Mouse (Mus musculus) spleen, adult 18-20 months (tissue): ENCODE measurements around the gene Ntf3.

ENCODE experiments used
- DNase-seq, 2 experiments: peaks; one replicate each; pipeline ENCODE4 v3.0.0; 2022; ENCODE audit warnings: mixed read lengths in 2 of 2

The Ntf3 gene

DNA sequence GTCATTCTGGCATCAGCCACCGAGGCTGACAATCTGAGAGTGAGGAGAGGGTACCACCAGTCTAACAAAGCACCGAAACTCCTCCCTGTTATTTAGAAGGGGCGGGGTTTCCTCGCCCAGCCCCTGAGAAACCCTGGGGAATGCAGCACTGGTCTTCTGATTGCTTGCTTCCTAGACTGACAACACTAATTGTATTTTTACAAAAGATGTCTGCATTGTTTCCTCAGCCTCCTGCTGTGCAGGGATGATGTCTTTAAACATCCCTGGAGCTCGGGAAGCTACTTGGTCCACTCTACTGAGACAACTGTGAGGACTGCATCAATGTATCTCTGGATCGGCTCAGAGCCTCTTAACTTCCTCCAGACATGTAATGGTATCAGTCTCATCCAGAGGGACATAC is 64.1 kb downstream of the Ntf3 start:
- no peak for DNase-seq

DNA sequence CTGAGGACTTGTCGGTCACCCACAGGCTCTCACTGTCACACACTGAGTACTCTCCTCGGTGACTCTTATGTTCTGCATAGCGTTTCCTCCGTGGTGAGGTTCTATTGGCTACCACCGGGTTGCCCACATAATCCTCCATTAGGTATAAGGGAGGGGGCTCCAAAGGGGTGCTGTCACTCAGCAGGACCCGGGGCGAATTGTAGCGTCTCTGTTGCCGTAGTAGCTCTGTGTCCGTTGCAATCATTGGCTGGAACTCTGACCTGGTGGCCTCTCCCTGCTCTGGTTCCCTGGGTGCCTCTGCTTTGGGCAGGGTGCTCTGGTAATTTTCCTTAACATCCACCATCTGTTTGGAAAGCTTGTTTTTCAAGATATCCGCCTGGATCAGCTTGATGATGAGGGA is 64.7 kb downstream of the Ntf3 start:
- no peak for DNase-seq

DNA sequence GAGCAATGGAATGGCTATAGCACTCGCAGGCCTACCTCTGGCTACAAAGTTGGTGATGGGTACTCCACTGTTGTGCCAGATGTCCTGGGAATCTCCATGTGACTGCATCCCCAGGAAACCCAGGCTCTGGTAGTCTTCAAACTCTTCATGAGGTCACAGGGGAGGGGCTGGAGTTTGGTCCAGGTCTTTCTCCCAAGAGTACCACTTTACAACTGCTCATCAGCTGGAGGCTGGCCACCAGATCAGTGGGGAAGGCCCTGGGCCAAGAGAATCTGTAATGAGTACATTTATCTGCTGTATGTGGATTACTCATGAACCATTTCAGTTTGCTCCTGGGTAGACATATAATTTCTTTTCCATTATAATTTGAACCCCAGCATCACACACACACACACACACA is 66.1 kb downstream of the Ntf3 start:
- DNase-seq = no peak

DNA sequence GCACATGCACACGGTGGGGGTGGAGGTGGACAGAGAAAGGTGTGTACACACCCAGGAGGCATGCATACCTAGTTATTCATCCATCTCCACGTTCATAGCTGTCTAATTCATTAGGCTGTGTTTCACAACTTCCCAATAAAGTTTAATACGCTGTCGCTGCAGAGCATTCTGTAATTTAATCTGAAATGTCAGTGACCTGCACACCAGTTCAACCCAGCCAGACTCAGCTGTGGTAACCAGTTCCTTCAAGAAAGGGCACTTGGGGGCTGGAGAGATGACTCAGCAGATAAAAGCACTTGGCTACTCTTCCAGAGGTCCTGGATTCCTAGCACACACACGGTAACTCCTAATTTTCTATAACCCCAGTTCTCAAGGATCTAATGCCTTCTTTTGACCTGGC is 69.2 kb downstream of the Ntf3 start:
- no peak for DNase-seq

DNA sequence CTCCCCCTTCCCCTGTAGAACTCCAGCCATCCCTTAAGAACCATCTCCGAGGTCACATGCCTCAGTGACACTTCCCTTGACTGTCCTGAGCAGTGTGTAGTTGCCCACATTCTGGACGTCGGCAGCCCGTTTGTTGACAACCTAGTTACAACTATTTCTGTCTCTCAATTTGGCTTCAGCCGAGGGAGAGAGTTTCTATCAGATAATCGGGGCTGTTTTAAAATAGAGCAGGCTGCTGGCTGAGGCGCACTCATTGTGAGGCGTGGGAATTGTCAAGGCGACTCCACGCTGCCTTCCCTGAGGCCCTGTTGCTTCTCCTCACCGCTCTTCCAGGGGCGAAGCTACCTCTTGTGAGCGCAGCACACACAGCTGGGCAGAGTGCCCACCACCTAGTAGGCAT is 70.6 kb downstream of the Ntf3 start:
- no peak for DNase-seq

DNA sequence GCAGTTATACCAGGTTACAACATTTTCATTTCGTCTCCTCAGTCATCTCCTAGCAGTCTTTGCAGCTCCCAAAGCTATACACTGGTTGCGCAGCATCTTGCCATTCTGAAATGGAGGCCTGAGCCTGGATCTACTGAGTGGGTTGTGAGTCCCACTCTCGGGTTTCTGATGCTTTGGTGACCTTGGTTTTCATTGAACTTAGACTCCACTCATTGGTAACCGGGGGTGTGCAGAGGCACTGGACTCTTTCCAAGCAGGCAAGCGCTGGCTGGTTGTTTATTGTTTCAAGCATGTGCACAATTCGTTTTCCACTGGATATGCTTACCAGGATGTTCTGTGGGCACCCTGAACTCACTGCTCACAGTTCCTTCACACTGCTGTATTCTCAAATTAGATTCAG is 71.7 kb downstream of the Ntf3 start:
- DNase-seq = no peak

DNA sequence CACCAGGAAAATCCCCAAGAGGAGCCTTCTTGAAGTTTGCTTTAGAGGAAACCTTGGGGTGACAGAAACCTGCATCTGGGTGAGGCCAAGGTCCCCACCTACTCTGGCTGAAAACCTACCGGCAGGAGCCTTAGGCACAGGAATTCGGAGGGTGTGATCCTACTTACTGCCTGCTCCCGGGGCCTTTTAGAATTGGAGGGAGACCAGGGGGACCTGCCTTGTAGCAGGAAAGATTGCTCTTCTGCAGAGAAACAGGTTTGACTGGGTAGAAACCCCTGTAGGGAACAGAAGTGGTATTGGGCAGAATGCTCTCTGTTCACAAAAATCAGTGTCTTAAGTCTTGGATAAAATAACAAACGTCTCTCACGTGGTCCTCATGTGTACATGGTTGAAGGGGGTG is 74.7 kb downstream of the Ntf3 start:
- DNase-seq = no peak

- DNase-seq = no peak
Observed at GRCm38 (mm10) chr6:126090063-126090462, 76.6 kb downstream of the Ntf3 start.

- no peak for DNase-seq
Observed at GRCm38 (mm10) chr6:126088489-126089265, 78.0 kb downstream of the Ntf3 start.

- DNase-seq = no peak
Observed at GRCm38 (mm10) chr6:126086321-126086950, 80.3 kb downstream of the Ntf3 start.

GRCm38 (mm10) chr6:126080531-126080930 is 86.2 kb downstream of the Ntf3 start:
- DNase-seq = no peak

DNA sequence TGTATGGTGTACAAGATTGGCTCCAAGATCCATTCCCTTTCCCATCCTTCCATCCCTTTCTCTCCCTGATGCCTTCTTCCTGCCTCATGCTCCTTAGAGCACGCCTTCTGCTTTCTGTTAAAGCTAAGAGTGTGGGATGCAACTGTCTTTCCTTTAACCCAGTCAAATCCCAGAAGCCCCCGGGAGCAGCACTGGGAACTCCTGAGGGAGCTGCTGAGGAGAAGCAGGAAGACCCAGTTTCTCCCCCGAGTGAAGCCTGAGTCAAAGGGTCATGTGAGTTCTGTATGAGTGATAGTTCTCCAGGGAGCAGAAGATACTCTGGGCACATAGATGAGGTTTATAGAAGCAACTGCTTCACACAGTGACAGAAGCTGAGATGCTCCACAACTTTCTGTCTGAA is 109.0 kb downstream of the Ntf3 start:
- no peak for DNase-seq

- no peak for DNase-seq
Observed at GRCm38 (mm10) chr6:126053136-126053535, 113.6 kb downstream of the Ntf3 start.
